Mouse (Mus musculus) cortical plate, adult 2 months (tissue): ENCODE results near the gene Adcy10.

Experiments
- CTCF ChIP-seq: fragments of 200-500 bp; IDR thresholded peaks from 2 replicates; pipeline ENCODE4 v1.5.1; 2011; ENCODE audit warnings: mild to moderate bottlenecking, control low read depth, low read length; ENCODE audit not compliant: insufficient read depth; ENCODE audit errors: extremely low read depth
- POLR2A ChIP-seq: fragments of 200-500 bp; IDR thresholded peaks from 2 replicates; pipeline ENCODE4 v1.6.1; 2011; ENCODE audit warnings: mild to moderate bottlenecking, low read length, control low read depth; ENCODE audit not compliant: insufficient read depth; ENCODE audit errors: extremely low read depth

DNA sequence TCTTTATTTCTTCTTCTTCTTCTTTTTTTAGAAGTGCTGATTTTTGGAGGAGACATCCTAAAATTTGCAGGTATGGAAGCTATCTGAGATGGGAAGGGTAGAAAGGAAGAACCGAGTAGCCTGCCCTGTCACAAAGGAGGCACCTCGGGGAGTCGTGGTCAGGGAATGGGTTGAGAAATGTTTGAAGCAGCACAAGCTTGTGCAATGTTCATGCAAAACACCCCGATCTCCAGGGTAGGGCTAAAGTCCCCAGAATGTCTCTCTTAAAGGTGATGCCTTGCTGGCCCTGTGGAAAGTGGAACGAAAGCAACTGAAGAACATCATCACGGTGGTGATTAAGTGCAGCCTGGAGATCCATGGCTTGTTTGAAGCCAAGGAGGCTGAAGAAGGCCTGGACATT, 21.3 kb downstream of the Adcy10 start:
- TF ChIP-seq CTCF = no peak
- no peak for TF ChIP-seq POLR2A
